Mouse (Mus musculus): ENCODE measurements around the gene Lcorl.

- TF ChIP-seq CTCF (IDR thresholded peaks at IDR 0.05) (no peak), POLR2A (IDR thresholded peaks at IDR 0.05; ENCODE audit: insufficient read depth, low read depth, low read length) (no peak), EP300 (IDR thresholded peaks at IDR 0.05; ENCODE audit: insufficient read depth, low read depth, low read length) (no peak)
Measured at GRCm38 (mm10) chr5:45668831-45669230, 188.6 kb downstream of the Lcorl start.

All from heart, adult 2 months (tissue).